ENCODE assay signal across 8 mouse cellular contexts in genomic region chr12:12937088-12937487, GRCm38 (mm10). TPM values are rescaled to one million over a fixed set of nuclear protein-coding genes. Genes with fewer than 3 reads are reported as not detected.
DNase-seq lines count a peak whose midpoint lies in the region; ATAC-seq lines count a peak whose summit lies in the region.

No protein-coding gene starts in this region.

- H3K27ac ChIP-seq in embryonic facial prominence, embryonic 11.5 days (replicated peaks; ENCODE audit: low read depth, low read length) = no peak overlapping the region
- H3K27ac ChIP-seq in hindbrain, embryonic 15.5 days (replicated peaks) = no peak overlapping the region
- no peak overlapping the region for H3K27ac ChIP-seq in midbrain, embryonic 11.5 days (ENCODE audit: low read depth, low read length)

- H3K27me3 ChIP-seq in embryonic facial prominence, embryonic 11.5 days (ENCODE audit: control insufficient read depth, insufficient read depth, low read length) = no peaks in the 10 kb centered on the region
- H3K27me3 ChIP-seq in hindbrain, embryonic 15.5 days = no peaks in the 10 kb centered on the region
- H3K27me3 ChIP-seq in midbrain, embryonic 11.5 days (ENCODE audit: control insufficient read depth, insufficient read depth, low read length) = no peaks in the 10 kb centered on the region

- WGBS in embryonic facial prominence, embryonic 11.5 days = 73% methylated on average over 30 of the region's 30 CpGs
- WGBS in hindbrain, embryonic 15.5 days = 66% methylated on average over 30 of the region's 30 CpGs
- WGBS in midbrain, embryonic 11.5 days = 85% methylated on average over 30 of the region's 30 CpGs

- peak; percentile 35 to 53 for DNase-seq in kidney, postnatal 4 days
- DNase-seq in kidney, adult 18-20 months = no peak
- no peak for DNase-seq in embryonic facial prominence, embryonic 11.5 days (ENCODE audit: low spot score)
- DNase-seq in midbrain, embryonic 11.5 days (ENCODE audit: low spot score, missing footprints) = no peak
- DNase-seq in thymus, postnatal 14 days = peak; percentile 78
- DNase-seq in gastrocnemius, postnatal 10 days = no peak
- no peak for DNase-seq in testis, postnatal 14 days (ENCODE audit: low spot score)

- peaks cover 12% of the 10 kb centered on the region for H3K36me3 ChIP-seq in embryonic facial prominence, embryonic 11.5 days (replicated peaks; ENCODE audit: control insufficient read depth, insufficient read depth, low read depth, low read length)
- H3K36me3 ChIP-seq in hindbrain, embryonic 15.5 days = peaks cover 16% of the 10 kb centered on the region; the same call in 1 of the 2 replicates
- peaks cover 17% of the 10 kb centered on the region; the same call in 1 of the 2 replicates for H3K36me3 ChIP-seq in midbrain, embryonic 11.5 days (ENCODE audit: control insufficient read depth, insufficient read depth, low read length)

- H3K4me2 ChIP-seq in embryonic facial prominence, embryonic 11.5 days (ENCODE audit: low read depth, low read length) = peak overlapping the region; percentile 94
- H3K4me2 ChIP-seq in hindbrain, embryonic 15.5 days = peak overlapping the region; percentile 92
- peak overlapping the region; percentile 94; the same call in 1 of the 2 replicates for H3K4me2 ChIP-seq in midbrain, embryonic 11.5 days

- peaks cover 5% of the 10 kb centered on the region for H3K4me1 ChIP-seq in embryonic facial prominence, embryonic 11.5 days (ENCODE audit: control insufficient read depth, insufficient read depth, low read length)
- H3K4me1 ChIP-seq in hindbrain, embryonic 15.5 days (replicated peaks) = peaks cover 23% of the 10 kb centered on the region
- H3K4me1 ChIP-seq in midbrain, embryonic 11.5 days (ENCODE audit: control insufficient read depth, insufficient read depth, low read length) = peaks cover 17% of the 10 kb centered on the region

- peak overlapping the region; percentile 90 for H3K4me3 ChIP-seq in embryonic facial prominence, embryonic 11.5 days (ENCODE audit: low read depth, low read length)
- peak overlapping the region; percentile 84 for H3K4me3 ChIP-seq in hindbrain, embryonic 15.5 days
- no peak overlapping the region for H3K4me3 ChIP-seq in midbrain, embryonic 11.5 days (ENCODE audit: low read depth, low read length)

- peak overlapping the region; percentile 96; the same call in 1 of the 2 replicates for H3K9ac ChIP-seq in embryonic facial prominence, embryonic 11.5 days (replicated peaks; ENCODE audit: low read length)
- H3K9ac ChIP-seq in hindbrain, embryonic 15.5 days = no peak overlapping the region
- H3K9ac ChIP-seq in midbrain, embryonic 11.5 days (ENCODE audit: low read length) = no peak overlapping the region

- no peaks in the 10 kb centered on the region for H3K9me3 ChIP-seq in embryonic facial prominence, embryonic 11.5 days (replicated peaks; ENCODE audit: control insufficient read depth, low read length)
- no peaks in the 10 kb centered on the region for H3K9me3 ChIP-seq in hindbrain, embryonic 15.5 days
- no peaks in the 10 kb centered on the region for H3K9me3 ChIP-seq in midbrain, embryonic 11.5 days (ENCODE audit: control insufficient read depth, low read length)

- no peak for ATAC-seq in embryonic facial prominence, embryonic 11.5 days (replicated peaks; ENCODE audit: insufficient number of reproducible peaks, low FRiP score, low TSS enrichment, low read depth)
- no peak for ATAC-seq in hindbrain, embryonic 15.5 days (ENCODE audit: low FRiP score, low read depth)
- no peak for ATAC-seq in midbrain, embryonic 11.5 days (ENCODE audit: low FRiP score)

RNA-seq across cellular contexts. Expression of gene Mycn, which starts 4.6 kb away (rescaled TPM):
- 93.9 and 97.6 TPM in 2 replicates for polyA plus RNA-seq in embryonic facial prominence, embryonic 11.5 days (2014; fragmentation: Nextera tagmentation; extraction: Ambion mirVana)
- polyA plus RNA-seq in hindbrain, embryonic 15.5 days (2015; fragmentation: Nextera tagmentation; extraction: Ambion mirVana) = 63.2 and 71.0 TPM in 2 replicates
- 86.8 and 99.1 TPM in 2 replicates for polyA plus RNA-seq in midbrain, embryonic 11.5 days (2014; fragmentation: Nextera tagmentation; extraction: Ambion mirVana)
- 1 to 10 TPM; 2.3 to 4.1 TPM for total RNA-seq in gastrocnemius, postnatal 10 days (2021)

Comparison
In these comparisons a context has a peak if more than half of its experiments do, and no peak if none do; other contexts are left out.
1. DNase-seq: peak in kidney, postnatal 4 days (2 of 2) and thymus, postnatal 14 days (single experiment); none in kidney, adult 18-20 months (single experiment), embryonic facial prominence, embryonic 11.5 days (single experiment), midbrain, embryonic 11.5 days (single experiment), gastrocnemius, postnatal 10 days (single experiment) and testis, postnatal 14 days (single experiment).
2. Peak in every context shown above with its lines, with median percentiles within 50 percentile points of each other: H3K4me2 ChIP-seq.